Comparison of ENCODE assay signal across 8 mouse cellular contexts in the genomic region with DNA sequence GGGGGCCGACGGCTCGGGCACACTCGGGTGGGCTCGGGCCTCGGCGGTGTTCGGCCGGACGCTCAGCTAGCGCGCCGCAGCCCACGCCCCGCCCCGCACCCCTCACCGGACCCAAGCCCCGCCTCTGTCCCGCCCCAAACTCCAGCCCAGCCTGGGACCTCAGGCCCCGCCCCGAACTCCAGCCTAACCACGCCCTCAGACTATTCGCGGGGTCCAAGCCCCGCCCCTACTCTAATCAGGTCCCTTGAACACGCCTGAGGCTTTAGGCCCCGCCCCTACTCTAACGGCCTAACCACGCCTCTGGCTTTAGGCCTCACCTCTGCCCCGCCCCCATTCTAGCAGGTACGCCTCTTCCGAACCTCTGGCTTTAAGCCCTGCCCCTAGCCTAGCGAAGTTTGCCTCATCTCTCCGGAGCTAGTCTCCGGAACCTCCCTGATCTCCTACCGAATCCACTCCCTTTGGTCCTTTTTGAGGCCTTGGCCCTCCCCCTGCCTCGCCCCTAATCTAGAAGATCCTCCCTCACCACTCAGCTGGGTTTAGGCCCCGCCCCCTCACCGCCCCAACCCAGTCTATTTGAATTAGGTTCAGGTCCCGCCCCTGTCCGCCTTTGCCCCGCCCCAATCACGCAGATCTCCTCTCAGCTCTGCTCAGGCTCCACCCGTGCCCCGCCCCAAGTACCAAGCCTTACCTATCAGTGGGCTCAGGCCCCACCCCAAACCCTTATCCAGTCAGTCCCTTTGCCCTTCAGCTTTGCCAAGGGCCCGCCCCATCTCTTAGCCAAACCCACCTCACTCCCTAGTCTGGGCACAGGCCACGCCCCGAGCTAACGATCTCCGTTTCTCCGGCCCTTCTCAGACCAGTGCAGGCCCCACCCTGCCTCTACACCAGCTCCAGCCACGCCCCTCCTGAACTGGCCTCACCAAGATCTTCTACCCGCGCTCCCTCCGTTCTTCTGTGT. TPM values are rescaled to one million over a fixed set of nuclear protein-coding genes. Genes with fewer than 3 reads are reported as not detected.
A peak's percentile ranks its signal among the peaks of the same experiment; 100 is the strongest.
DNase-seq lines count a peak whose midpoint lies in the region; ATAC-seq lines count a peak whose summit lies in the region.

No protein-coding gene starts in this region.

- H3K36me3 ChIP-seq in hindbrain, embryonic 15.5 days = no peaks in the 10 kb centered on the region

- peak; percentile 92 for DNase-seq in T-cell, adult 2 months (ENCODE audit: low spot score)
- DNase-seq in cerebellum, postnatal 36 days = peak; percentile 95 to 97
- peak; percentile 94 to 97 for DNase-seq in frontal cortex, postnatal 36 days (ENCODE audit: low spot score in 2 of 2)
- DNase-seq in left cerebral cortex, adult 11 months (ENCODE audit: low spot score) = peak; percentile 96
- peak; percentile 99 for DNase-seq in lung, postnatal 4 days
- peak; percentile 82 for DNase-seq in retina, postnatal 7 days (ENCODE audit: low read depth, low spot score)
- peak; percentile 81 for DNase-seq in urinary bladder, adult 2 months (ENCODE audit: low spot score)

- peak overlapping the region; percentile 66 for H3K27ac ChIP-seq in hindbrain, embryonic 15.5 days (replicated peaks)

- ATAC-seq in hindbrain, embryonic 15.5 days (ENCODE audit: low FRiP score, low read depth) = peak; percentile 93

- H3K4me3 ChIP-seq in hindbrain, embryonic 15.5 days = peak overlapping the region; percentile 53

- WGBS in hindbrain, embryonic 15.5 days = under 1% methylated on average over 53 of the region's 55 CpGs

- H3K27me3 ChIP-seq in hindbrain, embryonic 15.5 days = no peaks in the 10 kb centered on the region

- peaks cover 29% of the 10 kb centered on the region for H3K4me1 ChIP-seq in hindbrain, embryonic 15.5 days (replicated peaks)

- H3K9ac ChIP-seq in hindbrain, embryonic 15.5 days = peak overlapping the region; percentile 56

- no peaks in the 10 kb centered on the region for H3K9me3 ChIP-seq in hindbrain, embryonic 15.5 days

- peak overlapping the region; percentile 89 for H3K4me2 ChIP-seq in hindbrain, embryonic 15.5 days

RNA-seq across cellular contexts. Expression of gene Garnl3, which starts 0.6 kb away (rescaled TPM):
- 56.7 and 57.1 TPM in 2 replicates for polyA plus RNA-seq in hindbrain, embryonic 15.5 days (2015; fragmentation: Nextera tagmentation; extraction: Ambion mirVana)
- polyA plus RNA-seq in urinary bladder, adult 2 months (2012; rRNA removed) = 3.7 TPM in 2 replicates

Comparison
In these comparisons a context has a peak if more than half of its experiments do, and no peak if none do; other contexts are left out.
1. Peak in every context shown above with its lines: DNase-seq, ATAC-seq, H3K4me3 ChIP-seq and H3K27ac ChIP-seq.
2. RNA of gene Garnl3, which starts 0.6 kb away (polyA plus RNA-seq): 56.7 to 57.1 TPM in hindbrain, embryonic 15.5 days; 3.7 TPM in urinary bladder, adult 2 months; every median in the first group is over 10 times any median in the second.